Comparison of ENCODE assay signal across 9 mouse cellular contexts in the genomic region with DNA sequence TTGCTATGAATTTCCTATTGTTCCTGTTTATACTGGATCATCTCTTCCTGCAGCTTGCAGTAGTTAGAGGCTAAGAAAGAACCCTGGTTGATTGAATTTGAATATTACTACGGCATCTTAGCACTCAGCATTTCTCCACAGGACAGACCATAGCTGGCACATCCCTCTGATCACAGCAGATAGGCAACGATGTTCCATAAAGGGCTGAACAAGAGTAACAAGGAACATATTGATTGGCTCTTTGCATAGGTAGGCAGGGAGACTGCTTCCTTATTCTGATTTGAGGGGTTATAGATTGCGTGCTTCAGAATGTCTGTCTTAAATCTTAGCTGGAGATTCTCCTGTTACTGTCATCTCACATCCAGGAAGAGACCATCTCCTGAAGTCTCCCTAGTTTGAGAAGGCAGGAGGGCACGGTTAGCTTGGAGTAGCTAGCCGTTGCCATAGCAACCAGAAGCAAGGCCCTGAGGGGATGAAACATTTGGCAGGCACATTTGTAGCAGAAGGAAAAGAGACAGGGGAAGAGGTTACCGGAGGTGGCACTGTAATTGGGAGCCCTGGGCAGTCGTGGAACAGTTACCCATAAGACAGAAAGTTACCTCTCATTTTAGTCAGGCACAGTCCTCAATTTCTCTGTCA.
DNase-seq lines count a peak whose midpoint lies in the region; ATAC-seq and TF ChIP-seq lines count a peak whose summit lies in the region.
"Had no signal": no experiment of that assay in that cellular context is flagged by ENCODE, and none has a peak within 500 bp of the region (broad histone marks: within the 10 kb centered on the region; RNA-seq: fewer than 3 reads in every experiment).

No protein-coding gene starts in this region.

- DNase-seq in MN1 (ENCODE audit: low spot score): peak; percentile 40
- DNase-seq in ZHBTc4 (ENCODE audit: low read depth, low spot score): peak; percentile 22
- peak; percentile 63 for DNase-seq in embryonic facial prominence, embryonic 11.5 days (ENCODE audit: low spot score)
- peak; percentile 38 for DNase-seq in limb, embryonic 11.5 days (ENCODE audit: low spot score)
- DNase-seq in gastrocnemius, adult 2 months: no peak
- no peak for DNase-seq in thymus, postnatal 0 days (ENCODE audit: low spot score)
- no peak for DNase-seq in heart, adult 9 months (ENCODE audit: low spot score in 2 of 2)
- DNase-seq in layer of hippocampus, adult 11-12 months (ENCODE audit: low spot score): no peak

- H3K9ac ChIP-seq in embryonic facial prominence, embryonic 11.5 days (replicated peaks; ENCODE audit: low read length): no peak overlapping the region
- H3K9ac ChIP-seq in limb, embryonic 11.5 days (ENCODE audit: low read length): no peak overlapping the region
- H3K9ac ChIP-seq: liver, embryonic 15.5 days had no signal

- WGBS in embryonic facial prominence, embryonic 11.5 days: 37% methylated on average over 7 of the region's 7 CpGs
- WGBS in limb, embryonic 11.5 days: 63% methylated on average over 7 of the region's 7 CpGs

- H3K27ac ChIP-seq in embryonic facial prominence, embryonic 11.5 days (replicated peaks; ENCODE audit: low read depth, low read length): no peak overlapping the region
- no peak overlapping the region for H3K27ac ChIP-seq in limb, embryonic 11.5 days (replicated peaks; ENCODE audit: low read depth, low read length)
- H3K27ac ChIP-seq in gastrocnemius, adult 2 months: no peak overlapping the region
- H3K27ac ChIP-seq: liver, embryonic 15.5 days had no signal

- no peaks in the 10 kb centered on the region for H3K36me3 ChIP-seq in embryonic facial prominence, embryonic 11.5 days (replicated peaks; ENCODE audit: control insufficient read depth, insufficient read depth, low read depth, low read length)
- no peaks in the 10 kb centered on the region for H3K36me3 ChIP-seq in limb, embryonic 11.5 days (ENCODE audit: control insufficient read depth, insufficient read depth, low read length)
- H3K36me3 ChIP-seq: liver, embryonic 15.5 days had no signal

- ATAC-seq in embryonic facial prominence, embryonic 11.5 days (replicated peaks; ENCODE audit: insufficient number of reproducible peaks, low FRiP score, low TSS enrichment, low read depth): no peak
- no peak for ATAC-seq in limb, embryonic 11.5 days (ENCODE audit: insufficient number of reproducible peaks, low FRiP score, low TSS enrichment, low read depth)

- no peaks in the 10 kb centered on the region for H3K27me3 ChIP-seq in embryonic facial prominence, embryonic 11.5 days (ENCODE audit: control insufficient read depth, insufficient read depth, low read length)
- H3K27me3 ChIP-seq in limb, embryonic 11.5 days (ENCODE audit: control insufficient read depth, insufficient read depth, low read length): no peaks in the 10 kb centered on the region
- H3K27me3 ChIP-seq: liver, embryonic 15.5 days had no signal

- no peaks in the 10 kb centered on the region for H3K4me1 ChIP-seq in embryonic facial prominence, embryonic 11.5 days (ENCODE audit: control insufficient read depth, insufficient read depth, low read length)
- no peaks in the 10 kb centered on the region for H3K4me1 ChIP-seq in limb, embryonic 11.5 days (ENCODE audit: control insufficient read depth, insufficient read depth, low read length)
- H3K4me1 ChIP-seq: liver, embryonic 15.5 days had no signal

- H3K9me3 ChIP-seq in embryonic facial prominence, embryonic 11.5 days (replicated peaks; ENCODE audit: control insufficient read depth, low read length): no peaks in the 10 kb centered on the region
- no peaks in the 10 kb centered on the region for H3K9me3 ChIP-seq in limb, embryonic 11.5 days (ENCODE audit: control insufficient read depth, low read length)
- H3K9me3 ChIP-seq: liver, embryonic 15.5 days had no signal

- no peak overlapping the region for H3K4me3 ChIP-seq in embryonic facial prominence, embryonic 11.5 days (ENCODE audit: low read depth, low read length)
- H3K4me3 ChIP-seq in limb, embryonic 11.5 days (ENCODE audit: low read depth, low read length): no peak overlapping the region
- no peak overlapping the region for H3K4me3 ChIP-seq in gastrocnemius, adult 2 months
- H3K4me3 ChIP-seq: liver, embryonic 15.5 days had no signal

- no peak overlapping the region for H3K4me2 ChIP-seq in embryonic facial prominence, embryonic 11.5 days (ENCODE audit: low read depth, low read length)
- no peak overlapping the region for H3K4me2 ChIP-seq in limb, embryonic 11.5 days (ENCODE audit: low read depth, severe bottlenecking)
- H3K4me2 ChIP-seq: liver, embryonic 15.5 days had no signal

- intact Hi-C loops in gastrocnemius, adult 2 months (cut with DNase I): no loop called here

- TF ChIP-seq CTCF in gastrocnemius, adult 2 months (IDR thresholded peaks at IDR 0.05): no peak

Comparison
In these comparisons a context has a peak if more than half of its experiments do, and no peak if none do; other contexts are left out.
1. DNase-seq: peak in MN1 (single experiment), ZHBTc4 (single experiment), embryonic facial prominence, embryonic 11.5 days (single experiment) and limb, embryonic 11.5 days (single experiment); none in gastrocnemius, adult 2 months (single experiment), thymus, postnatal 0 days (single experiment), heart, adult 9 months (0 of 2) and layer of hippocampus, adult 11-12 months (single experiment).